Mouse (Mus musculus): ENCODE results near the gene Spns3. TPM values are rescaled to one million over a fixed set of nuclear protein-coding genes. Genes with fewer than 3 reads are reported as not detected.

The Spns3 gene
- total RNA-seq, 2 experiments from 2014 or later: 0.23 to 0.38 TPM

DNA sequence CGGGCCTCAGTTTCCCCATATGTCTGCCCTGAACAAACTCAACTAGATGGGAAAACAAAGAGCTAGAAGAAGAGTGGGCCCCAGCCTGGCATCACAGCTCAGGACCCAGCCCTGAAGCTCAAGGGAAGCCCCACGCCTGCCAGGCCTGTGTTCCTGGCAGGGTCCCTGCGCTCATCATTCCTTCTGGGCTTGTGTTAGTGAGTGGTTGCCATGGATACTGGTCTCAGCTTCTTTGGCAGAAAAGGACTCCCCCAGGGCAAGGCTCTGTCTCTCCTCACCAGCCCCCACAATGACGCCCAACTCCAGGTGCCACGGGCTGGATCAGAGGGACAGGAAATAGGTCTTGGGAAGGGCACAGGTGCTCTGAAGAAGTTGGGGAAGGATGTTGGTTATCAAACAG lies 65.1 kb downstream of the Spns3 start:
- DNase-seq (ENCODE audit: low spot score in 2 of 2): peak in 1 of 2 experiments; percentile 72

DNA sequence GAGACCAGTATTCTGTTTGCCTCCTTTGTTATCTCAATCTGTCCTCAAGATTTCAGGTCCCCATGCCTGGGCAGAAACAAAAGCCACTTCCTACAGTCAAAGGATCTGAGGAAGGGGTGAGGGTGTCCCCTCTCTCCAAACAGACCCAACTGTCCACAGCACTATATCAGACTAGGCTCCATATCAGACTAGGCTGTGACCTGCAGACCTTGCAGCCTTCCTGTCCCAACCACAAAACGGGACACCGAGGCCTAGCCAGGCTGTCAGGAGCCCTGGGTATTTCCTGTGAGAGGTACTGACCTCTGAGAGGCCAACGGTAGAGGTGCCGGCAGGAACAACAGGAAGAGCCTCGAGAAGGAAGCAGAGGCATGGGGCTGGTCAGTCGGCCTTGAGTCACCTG lies 65.8 kb downstream of the Spns3 start:
- no peak for DNase-seq (ENCODE audit: low spot score in 2 of 2)

DNA sequence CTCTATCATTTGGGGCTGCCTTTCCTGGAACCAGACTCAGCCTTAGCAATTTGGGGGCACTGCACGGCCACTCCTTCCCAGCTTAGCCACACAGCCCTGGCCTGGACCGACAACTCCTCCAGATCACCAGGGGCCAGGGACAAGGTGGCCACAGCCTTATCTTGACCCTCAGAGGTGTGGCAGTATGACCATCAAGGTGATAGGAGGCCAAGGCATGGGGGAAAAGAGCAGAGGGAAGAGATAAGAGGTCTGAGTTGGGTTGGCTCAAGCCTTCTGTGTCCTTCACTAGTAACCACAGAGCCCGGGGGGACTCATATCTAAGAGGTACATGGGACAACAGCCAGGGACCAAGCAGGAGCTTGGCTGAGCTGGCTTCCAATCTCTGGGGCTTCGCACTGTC lies 68.4 kb downstream of the Spns3 start:
- no peak for DNase-seq (ENCODE audit: low spot score in 2 of 2)

DNA sequence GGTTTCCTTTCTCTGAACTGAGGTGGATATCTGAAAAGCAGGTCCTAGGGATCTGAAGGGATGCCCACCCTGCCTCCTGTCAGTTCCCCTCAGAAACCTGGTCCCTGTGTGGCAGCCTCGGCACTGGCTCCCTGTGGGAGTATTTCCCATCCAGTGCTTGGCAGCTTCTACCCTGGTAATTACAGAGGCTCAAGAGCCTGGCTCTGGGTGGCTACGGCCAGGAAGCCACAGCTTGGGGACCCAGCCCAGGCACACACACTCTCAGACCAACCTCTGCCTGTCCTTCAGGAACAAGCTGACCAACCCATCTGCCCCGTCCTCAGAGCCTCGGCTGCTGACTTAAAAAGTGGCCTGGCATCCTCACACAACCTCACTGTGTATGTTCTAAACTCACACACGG lies 69.0 kb downstream of the Spns3 start:
- DNase-seq (ENCODE audit: low spot score in 2 of 2): no peak

DNA sequence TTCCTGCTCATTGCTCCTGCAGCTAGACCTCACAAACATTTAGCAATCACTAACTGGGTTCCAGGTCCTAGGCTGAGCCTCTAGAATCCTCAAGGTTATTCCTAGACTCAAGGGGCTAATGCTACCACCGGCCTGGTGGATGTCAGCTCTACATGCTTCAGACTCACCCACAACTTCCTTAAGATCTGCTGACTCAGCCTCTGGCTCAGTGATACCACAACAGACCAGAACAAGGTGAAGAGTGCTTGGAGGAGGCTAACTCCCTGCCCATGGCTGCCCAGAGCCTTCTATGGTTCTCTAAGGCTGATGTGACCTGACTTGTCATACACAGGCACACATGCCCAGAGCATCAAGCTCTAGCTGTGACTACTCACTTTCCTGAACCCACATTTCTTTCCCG lies 70.8 kb downstream of the Spns3 start:
- DNase-seq (ENCODE audit: low spot score in 2 of 2): no peak

DNA sequence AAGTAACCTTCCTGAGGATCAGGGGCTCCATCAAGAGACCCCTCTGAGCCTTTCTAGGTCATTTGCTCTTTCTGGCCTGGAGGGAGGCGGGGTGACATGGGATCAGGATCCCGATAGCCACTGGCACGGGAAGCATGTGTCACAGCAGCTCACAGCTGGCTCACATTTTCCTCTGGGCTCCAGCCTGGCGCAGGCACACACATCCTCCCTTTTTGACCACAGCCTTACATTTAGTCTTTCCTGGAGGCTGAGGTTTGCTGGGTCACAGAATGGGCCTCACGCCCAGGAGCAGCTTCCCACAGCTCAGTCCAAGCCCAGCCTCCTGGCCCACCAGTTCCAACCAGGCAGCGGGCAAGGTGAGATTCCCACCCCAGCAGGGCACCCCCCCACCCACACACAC lies 72.1 kb downstream of the Spns3 start:
- no peak for DNase-seq (ENCODE audit: low spot score in 2 of 2)

DNA sequence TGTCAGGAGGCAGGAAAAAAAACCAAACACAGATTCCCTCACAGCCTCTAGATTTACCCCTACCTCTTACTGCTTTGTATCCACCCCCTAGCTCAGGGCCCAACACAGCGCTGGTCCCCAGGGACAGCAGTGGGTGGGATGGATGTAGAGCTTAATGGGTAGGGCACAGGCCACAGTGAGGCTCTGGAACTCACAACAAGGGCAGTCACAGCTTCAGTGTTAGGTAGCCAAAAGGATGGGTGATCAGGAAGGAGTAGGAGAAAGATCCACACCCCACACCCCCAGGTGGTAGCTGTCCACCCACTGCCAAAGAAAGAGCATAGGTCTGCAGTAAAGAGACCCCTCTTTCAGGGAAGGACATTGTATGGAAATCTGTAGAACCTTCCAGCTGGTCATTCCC lies 72.7 kb downstream of the Spns3 start:
- no peak for DNase-seq (ENCODE audit: low spot score in 2 of 2)

DNA sequence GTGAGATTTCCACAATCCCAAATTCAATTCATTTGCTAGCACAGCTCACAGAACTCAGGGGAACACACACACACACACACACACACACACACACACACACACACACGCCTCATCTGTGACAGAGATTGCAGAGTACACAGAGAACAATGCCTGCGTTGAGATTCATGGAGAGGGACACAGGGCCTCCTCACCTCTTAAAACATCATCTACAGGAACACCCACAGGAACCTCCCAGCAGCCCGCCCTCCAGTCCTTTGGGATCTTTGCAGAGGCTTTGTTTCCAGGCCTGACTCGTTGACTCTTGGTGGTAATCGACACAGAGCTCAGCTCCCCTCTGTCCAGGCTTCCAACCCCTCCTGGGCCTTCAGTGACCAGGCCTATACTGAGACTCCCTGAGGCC lies 73.1 kb downstream of the Spns3 start:
- no peak for DNase-seq (ENCODE audit: low spot score in 2 of 2)

DNA sequence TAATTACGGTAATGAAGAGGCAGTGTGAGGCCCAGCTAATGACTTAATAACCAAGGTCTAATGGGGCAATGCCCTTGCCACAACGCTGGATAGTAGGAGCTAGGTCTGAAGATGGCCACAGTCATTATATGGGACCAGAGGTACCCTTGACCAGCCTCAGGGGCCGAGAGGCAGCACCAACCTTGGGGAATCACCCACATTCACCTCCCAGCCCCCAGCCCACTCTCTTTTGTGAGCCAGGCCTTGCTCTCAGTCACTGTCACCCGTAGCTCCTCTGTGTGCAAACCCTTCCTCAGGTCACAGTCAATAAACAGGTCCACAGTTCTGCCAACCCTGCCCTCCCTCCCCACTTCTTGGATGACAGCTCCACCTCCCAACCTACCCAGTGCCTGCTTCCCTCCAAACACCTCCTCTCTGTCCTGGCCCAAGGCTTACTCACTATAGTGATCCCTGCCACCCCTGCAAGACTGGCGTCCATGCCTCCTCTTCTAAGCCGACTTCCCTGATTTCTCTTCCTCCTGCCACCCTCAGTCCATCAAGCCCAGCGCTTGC lies 74.2 kb downstream of the Spns3 start:
- DNase-seq (ENCODE audit: low spot score in 2 of 2): no peak

DNA sequence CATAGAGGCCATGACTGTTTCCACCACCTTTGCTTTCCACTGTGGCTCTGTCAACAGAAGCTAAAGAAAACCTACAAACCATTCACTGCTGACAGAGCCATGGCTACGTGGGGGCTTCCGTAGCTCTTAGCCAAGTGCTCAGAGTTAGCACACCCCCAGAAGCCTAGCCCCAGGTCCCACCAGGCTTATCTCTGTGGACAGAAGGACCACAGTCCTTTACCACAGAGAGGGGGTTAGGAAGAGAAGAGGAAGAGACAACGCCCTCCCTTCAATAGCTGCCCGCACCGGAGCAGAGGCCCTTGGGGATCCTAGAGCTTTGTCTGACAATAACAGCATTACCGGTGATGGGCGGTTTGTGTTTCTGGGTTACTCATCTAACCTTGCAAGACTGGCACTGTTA lies 74.9 kb downstream of the Spns3 start:
- no peak for DNase-seq (ENCODE audit: low spot score in 2 of 2)

DNA sequence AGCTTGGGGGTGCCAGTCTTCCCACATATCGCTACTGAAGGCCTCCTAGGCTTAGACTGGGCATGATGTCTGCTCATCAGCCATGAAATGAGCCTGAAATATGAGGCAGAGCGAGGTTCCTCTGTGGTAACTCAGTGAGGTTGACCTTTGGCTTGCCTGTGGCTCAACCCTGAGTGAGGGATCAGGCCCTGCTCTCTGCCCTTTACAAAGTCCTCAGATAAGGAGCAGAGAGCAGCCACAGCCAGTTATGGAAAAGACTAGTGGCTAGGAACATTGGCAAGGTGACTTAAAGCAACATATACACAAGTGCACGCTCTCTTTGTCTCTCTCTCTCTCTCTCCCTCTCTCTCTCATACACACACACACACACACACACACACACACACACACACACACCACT lies 75.4 kb downstream of the Spns3 start:
- DNase-seq (ENCODE audit: low spot score in 2 of 2): no peak

DNA sequence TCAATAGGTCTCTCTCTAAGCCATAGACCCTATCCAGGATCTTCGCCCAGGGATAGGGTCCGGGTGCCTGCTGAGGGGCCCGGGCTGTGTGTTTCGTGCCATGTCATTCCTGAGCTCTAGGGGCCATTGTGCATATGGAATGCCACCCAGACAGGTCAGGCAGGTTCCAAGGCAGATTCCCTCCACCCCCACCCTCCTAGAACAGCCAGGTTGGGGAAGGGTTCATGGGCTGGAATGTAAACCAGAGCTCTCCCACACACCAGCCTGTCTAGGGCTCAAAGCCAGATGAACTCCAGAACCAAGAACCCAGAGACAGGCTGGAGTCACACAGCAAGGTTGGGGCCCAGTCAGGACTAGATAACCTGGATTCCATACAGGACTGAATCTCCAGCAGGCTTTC lies 76.8 kb downstream of the Spns3 start:
- no peak for DNase-seq (ENCODE audit: low spot score in 2 of 2)

DNA sequence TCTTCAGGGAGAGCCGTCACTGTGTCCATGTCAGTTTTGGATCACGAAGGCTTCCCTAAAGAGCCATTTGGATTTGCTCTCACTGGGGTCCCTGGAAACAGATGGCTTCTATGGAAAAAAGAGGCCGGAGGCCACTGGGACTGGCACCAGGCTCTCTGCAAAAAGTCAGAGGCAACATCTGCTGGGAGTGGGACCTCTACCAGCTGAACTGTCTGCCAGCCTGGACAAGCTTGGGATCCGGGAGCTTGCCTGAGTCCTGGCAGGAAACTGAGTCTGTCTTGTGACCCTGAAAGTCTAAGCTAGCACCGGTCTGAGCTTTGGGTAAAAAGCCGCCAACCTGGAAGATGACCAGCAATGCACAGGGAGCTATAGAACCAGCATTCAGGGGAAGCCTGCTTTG lies 78.9 kb downstream of the Spns3 start:
- DNase-seq (ENCODE audit: low spot score in 2 of 2): no peak

DNA sequence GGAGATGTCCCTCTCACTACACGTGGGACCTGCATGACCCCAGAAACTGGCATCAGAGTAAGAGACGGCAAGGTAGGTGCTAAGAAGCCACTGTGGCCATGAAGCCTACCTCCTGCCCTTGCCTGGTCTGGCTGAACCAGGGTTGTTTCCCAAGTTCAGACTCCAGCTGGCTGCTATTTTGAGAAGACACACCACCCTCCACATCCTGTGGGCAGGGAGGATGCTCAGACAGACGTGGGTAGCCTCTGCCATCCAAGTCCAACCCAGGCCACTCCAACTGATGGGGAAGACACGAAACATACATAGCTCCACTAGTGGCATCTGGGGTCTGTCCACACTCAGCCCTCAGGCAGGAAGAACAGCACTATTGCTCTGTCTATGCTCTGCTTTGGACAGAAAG lies 80.3 kb downstream of the Spns3 start:
- DNase-seq (ENCODE audit: low spot score in 2 of 2): no peak

DNA sequence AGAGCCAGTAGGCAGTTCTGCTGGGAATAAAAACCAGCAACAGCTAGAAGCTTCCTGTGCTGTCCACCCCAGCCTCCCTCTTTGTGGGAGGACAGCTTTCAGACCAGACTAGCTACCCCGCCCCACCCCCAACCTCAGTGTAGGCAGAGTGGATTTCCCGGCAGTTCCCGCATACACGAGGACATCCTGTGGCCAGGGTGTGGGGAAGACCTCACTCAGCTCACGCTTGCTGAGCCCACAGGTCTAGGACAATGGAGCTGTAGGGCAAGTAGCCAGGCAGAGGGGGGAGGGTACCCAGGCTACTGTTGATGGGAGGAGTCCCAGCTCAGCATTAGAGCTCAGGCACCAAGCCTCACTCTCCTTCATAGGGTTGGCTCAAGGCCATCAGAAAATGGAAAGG lies 81.1 kb downstream of the Spns3 start:
- DNase-seq (ENCODE audit: low spot score in 2 of 2): peak in 1 of 2 experiments; percentile 55

DNA sequence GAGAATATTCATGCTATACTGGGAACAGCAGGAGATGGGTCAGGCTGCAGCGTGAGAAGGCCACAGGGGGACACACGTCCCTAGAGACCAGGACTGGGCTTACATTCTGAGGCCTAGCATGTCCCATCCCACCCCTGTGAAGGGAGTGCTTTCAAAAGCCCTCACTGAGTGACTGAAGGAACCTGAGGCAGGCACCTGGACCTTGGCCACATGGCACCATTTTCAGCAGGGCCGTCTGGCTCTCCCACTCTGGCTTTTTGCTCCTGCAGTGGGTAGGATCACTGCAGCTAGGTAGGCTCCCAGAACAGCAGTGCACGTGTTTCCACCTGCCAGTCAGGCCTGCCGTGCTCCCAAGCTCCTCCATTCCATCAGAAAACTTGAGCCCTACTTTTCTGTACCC lies 81.8 kb downstream of the Spns3 start:
- DNase-seq (ENCODE audit: low spot score in 2 of 2): no peak

DNA sequence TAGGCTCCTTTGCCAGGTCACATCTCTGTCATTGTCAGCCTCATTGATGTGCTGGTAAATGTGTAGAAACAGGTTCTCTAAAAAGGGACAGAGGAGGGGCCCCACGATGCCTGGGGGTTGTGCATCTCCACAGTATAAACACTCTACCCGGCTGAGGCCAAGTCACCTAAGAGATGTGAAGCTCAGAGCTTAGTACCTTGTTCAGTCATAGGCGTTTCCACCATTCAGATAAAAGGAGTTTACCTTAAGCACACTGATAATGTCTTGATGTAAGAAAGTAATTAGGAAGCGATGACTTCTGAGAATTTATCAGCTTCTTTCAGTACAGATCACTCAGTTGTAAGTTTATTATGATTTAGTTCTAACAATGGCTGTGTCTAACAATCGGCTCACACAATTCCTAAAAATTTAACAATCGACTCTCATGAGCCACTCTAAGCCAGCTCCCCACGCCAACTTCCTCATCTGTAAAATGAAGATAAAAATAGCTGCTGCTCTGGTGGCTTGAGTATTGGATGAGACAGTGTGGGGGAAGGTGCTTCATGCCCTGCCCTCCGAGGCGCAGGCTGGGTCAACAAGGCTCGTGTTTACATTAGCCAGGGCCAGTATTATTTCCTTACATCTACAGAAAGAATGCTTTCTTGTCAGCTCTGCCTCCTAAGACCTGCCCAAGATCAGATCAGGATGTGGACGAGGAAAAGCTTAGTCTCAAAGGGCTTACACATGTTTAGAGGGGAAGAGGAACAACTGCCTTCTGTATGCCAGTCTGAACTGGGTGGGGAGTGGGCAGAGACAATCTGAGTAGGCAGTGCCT lies 83.4 kb downstream of the Spns3 start:
- no peak for DNase-seq (ENCODE audit: low spot score in 2 of 2)

DNA sequence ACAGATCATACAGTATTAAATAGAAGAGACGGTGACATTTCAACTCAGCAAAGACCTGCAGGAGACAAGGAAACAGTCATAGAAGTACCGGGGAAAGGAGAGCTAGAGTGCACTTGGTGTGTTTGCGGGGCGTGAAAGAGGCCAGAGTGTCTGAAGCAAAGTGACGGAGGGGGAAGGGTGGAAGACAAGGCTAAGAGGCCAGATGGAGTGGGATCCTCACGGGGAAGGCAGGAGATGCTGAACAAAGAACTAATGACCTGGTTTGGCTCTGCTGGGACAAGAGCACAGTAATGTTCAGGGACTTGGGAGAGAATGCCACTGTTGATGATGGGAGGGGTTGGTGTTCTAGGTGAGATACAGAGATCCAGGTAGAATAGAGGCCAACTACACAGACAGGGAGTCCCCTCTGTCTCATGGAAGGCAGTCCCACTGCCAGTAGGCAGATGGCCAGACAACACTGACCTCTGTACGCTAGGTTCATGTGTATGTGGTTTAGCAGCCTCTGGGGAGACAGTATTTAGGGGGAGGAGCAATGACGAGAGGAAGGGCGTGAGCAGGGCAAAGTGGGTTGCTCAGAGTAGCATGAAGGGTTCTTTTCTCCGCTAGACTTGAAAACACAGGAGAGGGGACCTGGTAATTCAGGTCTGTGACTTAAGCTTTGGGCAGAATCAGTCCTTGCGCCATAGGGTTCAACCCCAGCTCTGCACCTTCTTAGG lies 84.2 kb downstream of the Spns3 start:
- DNase-seq (ENCODE audit: low spot score in 2 of 2): no peak

DNA sequence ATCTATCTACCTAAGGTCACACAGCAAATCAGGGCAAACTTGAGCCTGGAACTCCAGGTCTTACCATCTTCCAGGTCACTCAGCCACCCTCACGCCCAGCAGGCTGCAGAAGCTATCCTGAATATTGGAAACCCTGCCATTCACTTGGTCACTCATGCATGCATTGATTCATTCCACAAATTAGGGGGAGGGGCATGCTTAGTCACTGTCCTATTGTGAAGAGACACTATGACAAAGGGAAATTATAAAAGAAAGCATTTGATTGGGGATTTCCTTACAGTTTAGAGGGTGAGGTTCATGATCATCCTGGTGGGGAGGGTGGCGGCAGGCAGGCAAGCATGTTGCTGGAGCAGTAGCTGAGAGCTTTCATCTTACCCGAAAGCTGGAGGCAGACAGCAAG lies 85.5 kb downstream of the Spns3 start:
- no peak for DNase-seq (ENCODE audit: low spot score in 2 of 2)

DNA sequence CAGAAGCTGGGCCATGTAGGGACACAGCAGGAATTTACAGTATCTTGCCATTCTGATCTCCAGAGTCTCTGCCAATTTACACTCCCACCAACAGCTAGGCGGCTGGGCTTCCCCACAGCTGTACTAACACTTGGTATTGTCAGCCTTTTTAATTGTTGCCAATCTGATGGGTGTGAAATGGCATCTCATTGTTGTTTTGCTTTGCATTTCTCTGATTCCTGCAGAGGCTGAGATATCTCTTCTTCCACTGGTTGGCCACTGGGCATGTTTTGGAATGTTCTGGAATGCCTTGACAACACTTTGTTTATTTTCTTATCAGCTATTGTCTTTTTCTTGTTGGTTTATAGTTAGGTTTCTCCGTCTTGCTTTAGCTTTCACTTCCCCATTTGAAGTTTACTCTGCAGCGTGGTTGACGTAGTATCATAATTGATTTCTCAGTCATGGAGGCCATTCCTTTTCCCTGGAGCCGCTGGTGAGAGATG lies 88.8 kb downstream of the Spns3 start:
- no peak for DNase-seq (ENCODE audit: low spot score in 2 of 2)

DNA sequence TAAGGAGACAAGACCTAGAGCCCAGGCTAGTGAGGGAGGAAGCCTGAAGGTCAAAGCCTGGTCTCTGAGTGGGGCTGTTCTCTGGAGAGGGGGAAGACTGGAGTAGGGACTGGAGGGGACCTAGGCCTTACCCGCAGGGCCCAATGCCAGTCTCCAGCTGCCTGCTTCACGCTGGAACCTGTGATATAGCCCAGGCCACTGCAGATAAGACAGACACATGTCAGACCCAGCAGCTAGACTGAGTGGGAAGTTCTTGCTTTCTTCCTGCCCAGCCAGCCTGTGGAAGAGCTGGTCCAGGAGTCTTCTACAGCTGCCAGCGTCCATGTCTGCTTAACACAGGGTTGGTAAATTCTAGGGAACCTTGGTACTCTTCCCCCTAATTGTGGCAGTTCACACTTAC lies 91.8 kb downstream of the Spns3 start:
- no peak for DNase-seq (ENCODE audit: low spot score in 2 of 2)

DNA sequence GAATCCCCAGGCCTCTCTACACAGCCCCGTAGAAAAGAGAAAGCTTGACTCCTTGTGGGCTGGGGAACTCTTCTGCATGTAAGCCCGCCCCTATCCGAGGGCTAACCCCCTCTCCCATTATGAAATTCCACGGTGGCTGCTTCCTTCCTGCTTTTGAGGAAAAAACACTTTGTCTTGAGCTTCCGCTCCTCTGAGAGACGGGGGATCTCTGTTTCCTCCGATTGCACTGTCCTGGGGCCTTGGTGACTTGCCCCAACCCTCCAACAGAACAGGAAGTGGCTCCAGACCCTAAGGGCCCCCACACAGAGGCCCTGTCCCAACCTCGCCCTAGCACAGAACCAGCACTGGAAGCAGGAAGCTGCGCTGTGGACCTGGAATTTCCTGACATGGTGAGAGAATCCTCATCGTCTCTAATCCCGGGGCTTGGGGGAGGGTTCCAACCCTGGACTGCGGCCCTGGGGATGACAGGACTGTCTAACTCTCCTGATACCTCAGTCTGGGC lies 92.3 kb downstream of the Spns3 start:
- no peak for DNase-seq (ENCODE audit: low spot score in 2 of 2)

Data from layer of hippocampus, postnatal 14 days (tissue).